Mouse (Mus musculus) lung, postnatal 0 days (tissue): Measurements from ENCODE around the gene E130309D02Rik. TPM values are rescaled to one million over a fixed set of nuclear protein-coding genes. Genes with fewer than 3 reads are reported as not detected.

Experiments used
- ATAC-seq: fragments of 200-750 bp; cut with Nextera tagmentation; 2 replicates; pipeline ENCODE4 v1.8.0; 2017; ENCODE audit warnings: moderate library complexity
- DNase-seq: peaks from one replicate; pipeline ENCODE4 v3.0.0-alpha.2; 2016; ENCODE audit warnings: low spot score
- H3K27ac ChIP-seq: fragments of 300-500 bp; sonication (generic); 2 replicates; pipeline ENCODE4 v1.5.1; 2014; ENCODE audit warnings: antibody characterized with exemption, mild to moderate bottlenecking, low read length, mixed read lengths
- H3K27me3 ChIP-seq: fragments of 300-500 bp; sonication (generic); replicated peaks from 2 replicates; pipeline ENCODE4 v1.6.1; 2014; ENCODE audit warnings: low read length, mixed read lengths; ENCODE audit not compliant: insufficient read depth
- H3K36me3 ChIP-seq: fragments of 300-500 bp; sonication (generic); 2 replicates; pipeline ENCODE4 v1.6.1; 2014; ENCODE audit warnings: low read length, mixed read lengths; ENCODE audit not compliant: insufficient read depth
- H3K4me1 ChIP-seq: fragments of 300-500 bp; sonication (generic); 2 replicates; pipeline ENCODE4 v1.6.1; 2014; ENCODE audit warnings: antibody characterized with exemption, low read depth, low read length, mixed read lengths; ENCODE audit not compliant: insufficient read depth
- H3K4me2 ChIP-seq: fragments of 300-500 bp; sonication (generic); replicated peaks from 2 replicates; pipeline ENCODE4 v1.6.1; 2014; ENCODE audit warnings: low read depth, mild to moderate bottlenecking, low read length, moderate library complexity, mixed read lengths
- H3K4me3 ChIP-seq: fragments of 300-500 bp; sonication (generic); 2 replicates; pipeline ENCODE4 v1.5.1; 2014; ENCODE audit warnings: low read depth, low read length
- H3K9ac ChIP-seq: fragments of 300-500 bp; sonication (generic); replicated peaks from 2 replicates; pipeline ENCODE4 v1.6.1; 2014; ENCODE audit warnings: low read depth, mild to moderate bottlenecking
- H3K9me3 ChIP-seq: fragments of 300-500 bp; sonication (generic); 2 replicates; pipeline ENCODE4 v1.6.1; 2016; ENCODE audit warnings: low read length, mixed read lengths
- CTCF ChIP-seq: IDR thresholded peaks from 2 replicates; pipeline ENCODE4 v1.5.1; 2016; ENCODE audit warnings: antibody characterized with exemption, mild to moderate bottlenecking
- EP300 ChIP-seq: IDR thresholded peaks from 2 replicates; pipeline ENCODE4 v1.6.1; 2016; ENCODE audit warnings: antibody characterized with exemption, mild to moderate bottlenecking, control low read depth
- WGBS: fragments of 180-500 bp; shearing (Covaris S2); extraction: QIAGEN DNeasy Blood & Tissue Kit; methylation state at CpG from one replicate; pipeline ENCODE4 v1.1.7; 2014; 5-methylcytosine and 5-hydroxymethylcytosine counted together
- polyA plus RNA-seq: library from polyadenylated mRNA; unstranded; fragments of >200 nt; fragmentation: Nextera tagmentation; extraction: Ambion mirVana; gene quantifications from 2 replicates; pipeline ENCODE4 v1.2.1, GENCODE M21; 2015

E130309D02Rik gene
- polyA plus RNA-seq, 1 experiment from 2014 or later = 19.5 TPM

DNA sequence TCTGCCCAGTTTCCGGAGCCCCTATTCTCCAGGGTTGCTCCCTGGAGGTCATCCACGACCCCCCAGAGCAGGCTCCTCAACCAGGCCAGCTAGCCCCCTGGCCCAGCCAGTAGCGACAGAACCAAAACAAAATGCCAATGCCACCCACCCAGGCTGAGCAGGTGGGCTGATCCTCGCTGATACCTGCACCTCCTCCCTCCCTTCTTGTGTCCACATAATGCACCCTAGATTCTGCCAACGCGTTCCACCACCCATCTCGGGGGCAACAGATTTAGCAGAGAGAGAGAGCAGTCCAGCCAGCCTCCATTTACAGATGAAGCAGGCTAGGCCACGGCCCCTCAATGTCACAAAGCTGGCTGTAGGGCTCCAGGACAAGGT lies 46.2 kb downstream of the E130309D02Rik start:
- peak overlapping the region; percentile 52 for H3K9ac ChIP-seq
- no peaks in the 10 kb centered on the region for H3K4me1 ChIP-seq
- 24% methylated on average over 8 of the region's 8 CpGs for WGBS
- DNase-seq (no peak), ATAC-seq (no peak)
- no peaks in the 10 kb centered on the region for H3K27me3 ChIP-seq
- H3K36me3 ChIP-seq = no peaks in the 10 kb centered on the region
- no peaks in the 10 kb centered on the region for H3K9me3 ChIP-seq
- peak overlapping the region; percentile 94 for H3K4me2 ChIP-seq
- H3K27ac ChIP-seq = no peak overlapping the region
- peak overlapping the region; percentile 88 for H3K4me3 ChIP-seq
- TF ChIP-seq EP300 (no peak), CTCF (no peak)

DNA sequence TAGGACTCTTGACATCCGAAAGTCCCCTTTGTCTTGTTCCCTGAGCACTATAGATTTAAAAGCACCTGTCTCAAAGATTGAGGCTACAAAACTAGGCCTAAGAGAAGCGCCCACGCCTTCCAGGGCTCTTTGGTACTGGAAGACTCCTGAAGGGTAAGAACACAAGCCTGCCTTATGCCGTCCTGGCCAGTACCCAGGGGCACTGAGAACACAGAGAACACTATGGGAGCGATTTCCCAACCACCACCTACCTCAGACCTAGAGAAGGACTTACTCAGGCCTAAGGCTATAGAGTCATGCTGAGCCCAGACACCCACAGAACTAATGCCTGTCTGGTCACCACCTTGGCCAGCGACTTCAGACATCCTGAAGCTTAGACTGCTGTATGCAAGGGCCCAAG lies 48.4 kb downstream of the E130309D02Rik start:
- TF ChIP-seq EP300 = no peak
- no peak for TF ChIP-seq CTCF
- no peaks in the 10 kb centered on the region for H3K36me3 ChIP-seq
- no peak for ATAC-seq
- no peaks in the 10 kb centered on the region for H3K4me1 ChIP-seq
- WGBS = 88% methylated on average over 6 of the region's 6 CpGs
- H3K4me3 ChIP-seq = no peak overlapping the region
- H3K27me3 ChIP-seq = no peaks in the 10 kb centered on the region
- H3K4me2 ChIP-seq = no peak overlapping the region
- DNase-seq = no peak
- H3K9me3 ChIP-seq = no peaks in the 10 kb centered on the region
- no peak overlapping the region for H3K27ac ChIP-seq
- no peak overlapping the region for H3K9ac ChIP-seq

DNA sequence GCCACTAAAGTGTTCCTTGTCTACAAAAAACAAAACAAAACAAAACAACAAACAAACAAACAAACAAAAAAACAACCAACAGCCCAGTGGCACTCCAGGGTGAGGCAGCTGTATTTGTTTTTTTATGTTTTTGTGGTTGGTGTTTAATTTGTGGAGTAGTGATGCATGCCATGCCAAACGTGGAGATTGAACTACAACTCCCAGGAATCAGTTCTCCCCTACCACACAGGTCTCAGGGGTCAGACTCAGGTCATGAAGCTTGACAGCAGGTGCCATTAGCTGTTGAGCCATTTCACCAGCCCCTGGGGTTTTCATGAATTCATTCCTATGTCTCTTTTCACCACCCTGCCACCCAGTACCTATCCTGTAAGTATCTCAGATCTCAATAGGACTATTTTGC lies 49.8 kb downstream of the E130309D02Rik start:
- Histone ChIP-seq H3K27ac (no peak overlapping the region), H3K4me3 (no peak overlapping the region), H3K27me3 (no peaks in the 10 kb centered on the region), H3K4me2 (no peak overlapping the region), H3K4me1 (no peaks in the 10 kb centered on the region), H3K36me3 (no peaks in the 10 kb centered on the region; the same call in 1 of the 2 replicates), H3K9me3 (no peaks in the 10 kb centered on the region), H3K9ac (no peak overlapping the region)
- ATAC-seq (no peak), DNase-seq (no peak)
- TF ChIP-seq CTCF = no peak
- TF ChIP-seq EP300 = no peak
- WGBS = 30% methylated on average over 1 of the region's 1 CpGs

DNA sequence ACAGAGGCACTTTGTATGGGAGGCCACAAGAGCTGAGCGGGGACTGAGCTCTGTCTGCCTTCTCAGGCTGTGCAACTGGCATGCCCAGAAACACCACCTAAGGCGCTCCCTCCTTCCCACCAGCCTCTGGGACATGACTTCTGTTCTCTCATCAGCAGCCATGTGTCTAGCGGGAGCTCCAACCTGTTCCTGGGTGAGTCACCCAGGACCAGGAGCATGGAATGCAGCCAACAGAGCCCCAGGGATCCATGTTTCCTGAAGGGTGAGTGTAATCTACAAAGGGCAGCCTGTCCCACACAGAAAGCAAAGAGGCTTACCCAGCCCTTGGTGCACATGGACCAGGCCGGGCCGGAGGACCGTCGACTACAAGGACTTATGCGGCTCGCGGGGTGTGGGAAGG lies 50.5 kb downstream of the E130309D02Rik start:
- Histone ChIP-seq H3K9ac (no peak overlapping the region), H3K27ac (no peak overlapping the region), H3K4me1 (no peaks in the 10 kb centered on the region), H3K4me3 (no peak overlapping the region), H3K36me3 (no peaks in the 10 kb centered on the region; the same call in 1 of the 2 replicates), H3K27me3 (no peaks in the 10 kb centered on the region), H3K9me3 (no peaks in the 10 kb centered on the region), H3K4me2 (no peak overlapping the region)
- ATAC-seq = no peak
- 70% methylated on average over 10 of the region's 10 CpGs for WGBS
- DNase-seq = no peak
- TF ChIP-seq CTCF = no peak

DNA sequence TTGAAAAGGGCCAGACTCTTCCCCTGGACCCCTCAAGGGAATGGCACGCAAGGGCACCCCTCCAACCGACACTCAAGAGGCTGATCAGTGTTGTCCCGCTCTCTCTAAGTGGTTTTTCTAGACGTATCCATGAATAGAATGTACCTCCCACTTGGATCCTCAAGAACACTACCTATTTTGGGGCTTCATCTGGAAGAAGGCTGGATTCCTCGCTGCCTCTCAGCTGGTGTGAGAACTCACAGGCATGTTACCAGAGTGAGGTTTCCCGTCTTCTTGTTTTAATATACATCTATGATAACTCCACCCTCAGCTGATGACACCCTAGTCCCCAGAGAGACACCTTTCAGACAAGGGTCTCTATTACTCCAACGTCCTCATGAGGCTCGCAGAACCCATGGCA lies 53.5 kb downstream of the E130309D02Rik start:
- no peak overlapping the region for H3K9ac ChIP-seq
- H3K4me3 ChIP-seq = no peak overlapping the region
- no peaks in the 10 kb centered on the region for H3K9me3 ChIP-seq
- H3K4me1 ChIP-seq = no peaks in the 10 kb centered on the region
- TF ChIP-seq EP300 (no peak), CTCF (no peak)
- ATAC-seq (no peak), DNase-seq (no peak)
- no peak overlapping the region for H3K27ac ChIP-seq
- 90% methylated on average over 8 of the region's 8 CpGs for WGBS
- no peak overlapping the region for H3K4me2 ChIP-seq
- H3K27me3 ChIP-seq = no peaks in the 10 kb centered on the region
- no peaks in the 10 kb centered on the region; the same call in 1 of the 2 replicates for H3K36me3 ChIP-seq

DNA sequence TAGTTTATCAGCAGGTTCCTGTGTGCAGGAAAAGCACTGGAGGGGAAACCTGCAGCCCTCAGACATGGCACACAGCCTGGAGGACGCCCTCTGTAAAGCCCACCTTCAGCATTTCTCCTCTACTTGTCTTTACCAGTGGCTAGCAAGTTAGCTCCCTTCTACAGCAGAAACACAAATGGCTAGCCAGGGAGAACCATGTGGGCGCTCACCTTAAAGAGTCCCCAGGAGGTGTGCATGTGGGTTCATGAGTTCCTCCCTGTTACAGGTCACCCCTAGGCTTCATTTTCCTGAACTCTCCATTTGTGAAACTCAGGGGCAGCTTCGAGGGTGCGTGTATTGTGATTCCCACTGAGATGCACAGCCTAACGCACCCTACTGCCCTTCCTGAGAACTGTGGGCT lies 59.4 kb downstream of the E130309D02Rik start:
- no peaks in the 10 kb centered on the region; the same call in 1 of the 2 replicates for H3K36me3 ChIP-seq

DNA sequence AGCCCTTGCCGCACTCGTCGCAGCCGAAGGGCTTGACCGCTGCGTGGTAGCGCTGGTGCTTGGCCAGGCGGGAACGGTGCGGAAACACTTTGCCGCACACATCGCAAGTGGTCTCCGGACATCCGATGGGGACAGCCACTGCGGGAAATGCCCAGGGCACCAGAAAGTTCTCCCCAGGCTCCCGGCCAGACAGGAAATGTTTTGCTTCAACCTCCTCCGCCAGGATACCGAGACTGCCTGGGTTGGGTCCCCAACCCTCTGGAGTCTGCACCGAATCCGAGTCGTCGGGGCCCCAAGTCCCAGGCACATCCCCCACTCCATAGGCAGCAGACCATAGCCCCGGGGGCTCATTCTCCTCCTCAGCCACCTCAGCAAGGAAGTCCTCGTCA lies 60.0 kb downstream of the E130309D02Rik start:
- H3K27me3 ChIP-seq = peaks cover 47% of the 10 kb centered on the region
- peaks cover 8% of the 10 kb centered on the region; the same call in 1 of the 2 replicates for H3K4me1 ChIP-seq
- no peaks in the 10 kb centered on the region; the same call in 1 of the 2 replicates for H3K36me3 ChIP-seq
- ATAC-seq (no peak), DNase-seq (no peak)
- TF ChIP-seq CTCF = no peak
- H3K9ac ChIP-seq = no peak overlapping the region
- no peak overlapping the region for H3K27ac ChIP-seq
- no peak overlapping the region for H3K4me3 ChIP-seq
- peak overlapping the region; percentile 19; the same call in 1 of the 2 replicates for H3K4me2 ChIP-seq
- no peaks in the 10 kb centered on the region for H3K9me3 ChIP-seq
- 37% methylated on average over 24 of the region's 24 CpGs for WGBS

More for the DNA sequence above, 59.4 kb downstream of the E130309D02Rik start:
- Histone ChIP-seq H3K9me3 (no peaks in the 10 kb centered on the region), H3K4me1 (peaks cover 8% of the 10 kb centered on the region; the same call in 1 of the 2 replicates), H3K4me3 (no peak overlapping the region), H3K27me3 (peaks cover 47% of the 10 kb centered on the region), H3K27ac (no peak overlapping the region), H3K9ac (no peak overlapping the region), H3K4me2 (no peak overlapping the region)
- ATAC-seq = no peak
- no peak for DNase-seq
- WGBS = 92% methylated on average over 5 of the region's 5 CpGs
- no peak for TF ChIP-seq CTCF
